Mouse (Mus musculus): ENCODE measurements at regions not wholly inside any gene's neighbourhood (a gene's known extent, or its start where the extent isn't known, plus 50 kb on each side); places are given as distances from the start of the nearest gene placed in this dataset.

- no peaks in the 10 kb centered on the region for H3K27me3 ChIP-seq (ENCODE audit: control insufficient read depth, insufficient read depth, low read length)
- H3K4me2 ChIP-seq (ENCODE audit: low read depth, low read length): no peak overlapping the region
- H3K36me3 ChIP-seq (ENCODE audit: control insufficient read depth, insufficient read depth, low read length): no peaks in the 10 kb centered on the region
- WGBS: 41% methylated on average over 1 of the region's 1 CpGs
- H3K9ac ChIP-seq (replicated peaks; ENCODE audit: low read depth, low read length): no peak overlapping the region
- H3K4me1 ChIP-seq (ENCODE audit: control insufficient read depth, insufficient read depth, low read length): no peaks in the 10 kb centered on the region
- no peak overlapping the region for H3K4me3 ChIP-seq (ENCODE audit: low read depth, low read length)
- no peaks in the 10 kb centered on the region for H3K9me3 ChIP-seq (ENCODE audit: control insufficient read depth, low read length)
- no peak overlapping the region for H3K27ac ChIP-seq (ENCODE audit: low read depth, low read length)
- ATAC-seq (ENCODE audit: low read depth): no peak
Measured at GRCm38 (mm10) chr4:23567827-23568226, 928.4 kb upstream of the Mms22l start.

GRCm38 (mm10) chr4:23573013-23573412 lies 923.2 kb upstream of the Mms22l start:
- H3K27ac ChIP-seq (ENCODE audit: low read depth, low read length): no peak overlapping the region
- no peak overlapping the region for H3K9ac ChIP-seq (replicated peaks; ENCODE audit: low read depth, low read length)
- no peaks in the 10 kb centered on the region for H3K4me1 ChIP-seq (ENCODE audit: control insufficient read depth, insufficient read depth, low read length)
- H3K4me2 ChIP-seq (ENCODE audit: low read depth, low read length): no peak overlapping the region
- no peaks in the 10 kb centered on the region for H3K27me3 ChIP-seq (ENCODE audit: control insufficient read depth, insufficient read depth, low read length)
- no peaks in the 10 kb centered on the region for H3K36me3 ChIP-seq (ENCODE audit: control insufficient read depth, insufficient read depth, low read length)
- H3K4me3 ChIP-seq (ENCODE audit: low read depth, low read length): no peak overlapping the region
- no peak for ATAC-seq (ENCODE audit: low read depth)
- no peaks in the 10 kb centered on the region for H3K9me3 ChIP-seq (ENCODE audit: control insufficient read depth, low read length)

GRCm38 (mm10) chr4:23587412-23587811 lies 908.8 kb upstream of the Mms22l start:
- Histone ChIP-seq H3K27me3 (ENCODE audit: control insufficient read depth, insufficient read depth, low read length) (no peaks in the 10 kb centered on the region), H3K4me1 (ENCODE audit: control insufficient read depth, insufficient read depth, low read length) (no peaks in the 10 kb centered on the region), H3K36me3 (ENCODE audit: control insufficient read depth, insufficient read depth, low read length) (no peaks in the 10 kb centered on the region), H3K4me2 (ENCODE audit: low read depth, low read length) (no peak overlapping the region), H3K27ac (ENCODE audit: low read depth, low read length) (no peak overlapping the region), H3K4me3 (ENCODE audit: low read depth, low read length) (no peak overlapping the region), H3K9ac (replicated peaks; ENCODE audit: low read depth, low read length) (no peak overlapping the region), H3K9me3 (ENCODE audit: control insufficient read depth, low read length) (no peaks in the 10 kb centered on the region)
- 72% methylated on average over 2 of the region's 2 CpGs for WGBS
- ATAC-seq (ENCODE audit: low read depth): no peak

- ATAC-seq (ENCODE audit: low read depth): peak; percentile 28; the same call in 1 of the 2 replicates
- Histone ChIP-seq H3K4me2 (ENCODE audit: low read depth, low read length) (no peak overlapping the region), H3K4me3 (ENCODE audit: low read depth, low read length) (no peak overlapping the region), H3K27me3 (ENCODE audit: control insufficient read depth, insufficient read depth, low read length) (no peaks in the 10 kb centered on the region), H3K4me1 (ENCODE audit: control insufficient read depth, insufficient read depth, low read length) (no peaks in the 10 kb centered on the region), H3K9ac (replicated peaks; ENCODE audit: low read depth, low read length) (no peak overlapping the region), H3K9me3 (ENCODE audit: control insufficient read depth, low read length) (no peaks in the 10 kb centered on the region), H3K27ac (ENCODE audit: low read depth, low read length) (no peak overlapping the region), H3K36me3 (ENCODE audit: control insufficient read depth, insufficient read depth, low read length) (no peaks in the 10 kb centered on the region)
- 11% methylated on average over 3 of the region's 3 CpGs for whole genome bisulfite sequencing
Measured at GRCm38 (mm10) chr4:23590883-23591282, 905.4 kb upstream of the Mms22l start.

- H3K27me3 ChIP-seq (ENCODE audit: control insufficient read depth, insufficient read depth, low read length): no peaks in the 10 kb centered on the region
- H3K36me3 ChIP-seq (ENCODE audit: control insufficient read depth, insufficient read depth, low read length): no peaks in the 10 kb centered on the region
- no peak overlapping the region for H3K27ac ChIP-seq (ENCODE audit: low read depth, low read length)
- no peaks in the 10 kb centered on the region for H3K4me1 ChIP-seq (ENCODE audit: control insufficient read depth, insufficient read depth, low read length)
- ATAC-seq (ENCODE audit: low read depth): no peak
- 34% methylated on average over 2 of the region's 2 CpGs for WGBS
- H3K4me2 ChIP-seq (ENCODE audit: low read depth, low read length): no peak overlapping the region
- H3K4me3 ChIP-seq (ENCODE audit: low read depth, low read length): no peak overlapping the region
- no peak overlapping the region for H3K9ac ChIP-seq (replicated peaks; ENCODE audit: low read depth, low read length)
- no peaks in the 10 kb centered on the region for H3K9me3 ChIP-seq (ENCODE audit: control insufficient read depth, low read length)
Measured at GRCm38 (mm10) chr4:23591593-23591992, 904.7 kb upstream of the Mms22l start.

GRCm38 (mm10) chr4:23600070-23600469 lies 896.2 kb upstream of the Mms22l start:
- H3K27me3 ChIP-seq (ENCODE audit: control insufficient read depth, insufficient read depth, low read length): no peaks in the 10 kb centered on the region
- no peak overlapping the region for H3K9ac ChIP-seq (replicated peaks; ENCODE audit: low read depth, low read length)
- no peak overlapping the region for H3K4me2 ChIP-seq (ENCODE audit: low read depth, low read length)
- H3K9me3 ChIP-seq (ENCODE audit: control insufficient read depth, low read length): no peaks in the 10 kb centered on the region
- H3K4me3 ChIP-seq (ENCODE audit: low read depth, low read length): no peak overlapping the region
- WGBS: 91% methylated on average over 2 of the region's 2 CpGs
- no peaks in the 10 kb centered on the region for H3K36me3 ChIP-seq (ENCODE audit: control insufficient read depth, insufficient read depth, low read length)
- no peaks in the 10 kb centered on the region for H3K4me1 ChIP-seq (ENCODE audit: control insufficient read depth, insufficient read depth, low read length)
- ATAC-seq (ENCODE audit: low read depth): no peak
- H3K27ac ChIP-seq (ENCODE audit: low read depth, low read length): no peak overlapping the region

- no peaks in the 10 kb centered on the region for H3K27me3 ChIP-seq (ENCODE audit: control insufficient read depth, insufficient read depth, low read length)
- ATAC-seq (ENCODE audit: low read depth): peak; percentile 89
- no peaks in the 10 kb centered on the region for H3K36me3 ChIP-seq (ENCODE audit: control insufficient read depth, insufficient read depth, low read length)
- no peaks in the 10 kb centered on the region for H3K4me1 ChIP-seq (ENCODE audit: control insufficient read depth, insufficient read depth, low read length)
- H3K27ac ChIP-seq (ENCODE audit: low read depth, low read length): peak overlapping the region; percentile 6; the same call in 1 of the 2 replicates
- H3K9me3 ChIP-seq (ENCODE audit: control insufficient read depth, low read length): no peaks in the 10 kb centered on the region
- peak overlapping the region; percentile 9; the same call in 1 of the 2 replicates for H3K4me3 ChIP-seq (ENCODE audit: low read depth, low read length)
- 6% methylated on average over 13 of the region's 13 CpGs for WGBS
- no peak overlapping the region; the same call in 1 of the 2 replicates for H3K9ac ChIP-seq (replicated peaks; ENCODE audit: low read depth, low read length)
- H3K4me2 ChIP-seq (ENCODE audit: low read depth, low read length): peak overlapping the region; percentile 33
Measured at GRCm38 (mm10) chr4:23601426-23602293, 894.6 kb upstream of the Mms22l start.

- no peaks in the 10 kb centered on the region for H3K27me3 ChIP-seq (ENCODE audit: control insufficient read depth, insufficient read depth, low read length)
- H3K4me2 ChIP-seq (ENCODE audit: low read depth, low read length): peak overlapping the region; percentile 33
- H3K4me1 ChIP-seq (ENCODE audit: control insufficient read depth, insufficient read depth, low read length): no peaks in the 10 kb centered on the region
- peak overlapping the region; percentile 8; the same call in 1 of the 2 replicates for H3K27ac ChIP-seq (ENCODE audit: low read depth, low read length)
- H3K9me3 ChIP-seq (ENCODE audit: control insufficient read depth, low read length): no peaks in the 10 kb centered on the region
- no peak overlapping the region; the same call in 1 of the 2 replicates for H3K9ac ChIP-seq (replicated peaks; ENCODE audit: low read depth, low read length)
- no peaks in the 10 kb centered on the region for H3K36me3 ChIP-seq (ENCODE audit: control insufficient read depth, insufficient read depth, low read length)
- whole genome bisulfite sequencing: 14% methylated on average over 9 of the region's 9 CpGs
- no peak overlapping the region for H3K4me3 ChIP-seq (ENCODE audit: low read depth, low read length)
- peak; percentile 81 for ATAC-seq (ENCODE audit: low read depth)
Measured at GRCm38 (mm10) chr4:23602294-23602932, 893.8 kb upstream of the Mms22l start.

- no peak overlapping the region for H3K27ac ChIP-seq (ENCODE audit: low read depth, low read length)
- ATAC-seq (ENCODE audit: low read depth): no peak
- WGBS: 82% methylated on average over 3 of the region's 3 CpGs
- H3K27me3 ChIP-seq (ENCODE audit: control insufficient read depth, insufficient read depth, low read length): no peaks in the 10 kb centered on the region
- no peaks in the 10 kb centered on the region for H3K9me3 ChIP-seq (ENCODE audit: control insufficient read depth, low read length)
- H3K36me3 ChIP-seq (ENCODE audit: control insufficient read depth, insufficient read depth, low read length): no peaks in the 10 kb centered on the region
- no peaks in the 10 kb centered on the region for H3K4me1 ChIP-seq (ENCODE audit: control insufficient read depth, insufficient read depth, low read length)
- H3K9ac ChIP-seq (replicated peaks; ENCODE audit: low read depth, low read length): no peak overlapping the region
- no peak overlapping the region for H3K4me2 ChIP-seq (ENCODE audit: low read depth, low read length)
- H3K4me3 ChIP-seq (ENCODE audit: low read depth, low read length): no peak overlapping the region
Measured at GRCm38 (mm10) chr4:23607348-23607747, 888.9 kb upstream of the Mms22l start.

Measured in neural tube, embryonic 14.5 days (tissue).